Mouse (Mus musculus) left cerebral cortex, adult 18-20 months (tissue): Measurements from ENCODE around the gene Klhl7. TPM values are rescaled to one million over a fixed set of nuclear protein-coding genes. Genes with fewer than 3 reads are reported as not detected.

Source experiments
- DNase-seq, 2 experiments: peaks; one replicate each; pipeline ENCODE4 v3.0.0; 2021 to 2022; ENCODE audit warnings: low spot score in 2 of 2, mixed read lengths in 1 of 2
- total RNA-seq, 2 experiments: library from RNA; stranded (reverse); gene quantifications; 2 replicates each; pipeline ENCODE4 v1.2.3; 2021

Gene Klhl7
- total RNA-seq, 2 experiments from 2014 or later: 90.7 to 93.2 TPM

DNA sequence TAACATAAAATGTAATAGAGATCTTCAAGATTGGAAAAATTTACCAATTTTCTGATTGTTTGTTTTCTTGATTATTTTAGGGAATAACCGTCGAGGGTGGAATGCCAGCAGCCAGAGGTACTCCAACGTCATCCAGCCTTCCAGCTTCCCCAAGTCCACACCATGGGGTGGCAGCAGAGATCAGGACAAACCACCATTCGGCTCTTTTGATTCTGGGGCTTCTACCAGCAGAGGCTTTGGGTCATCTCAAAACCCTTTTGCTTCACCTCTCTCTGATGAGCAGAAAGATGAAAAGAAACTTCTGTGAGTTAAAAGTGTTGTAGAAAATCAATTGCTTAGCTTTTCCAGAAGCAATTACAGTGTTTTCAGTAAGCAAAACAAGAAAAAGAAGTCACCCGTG is 66.9 kb downstream of the Klhl7 start:
- DNase-seq: peak; percentile 20 to 37

DNA sequence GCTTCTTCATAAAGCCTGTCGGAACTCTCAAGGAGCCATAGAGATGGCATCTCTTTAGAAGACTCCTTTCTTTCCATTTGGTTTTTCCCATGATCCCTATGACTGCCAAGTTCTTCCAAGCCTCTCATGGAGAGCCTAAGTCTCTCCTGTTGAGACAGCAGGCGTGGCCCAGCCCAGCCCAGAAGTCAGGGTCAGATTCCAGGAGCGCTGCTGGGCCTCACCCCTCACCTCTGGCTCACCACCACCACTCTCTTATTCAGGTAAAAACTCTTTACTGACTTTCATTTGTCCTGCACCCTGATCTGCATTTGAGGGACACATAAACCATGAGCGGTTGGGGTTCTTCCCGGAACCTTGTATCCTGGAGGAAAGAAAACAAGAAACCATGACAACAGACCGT is 69.5 kb downstream of the Klhl7 start:
- no peak for DNase-seq

DNA sequence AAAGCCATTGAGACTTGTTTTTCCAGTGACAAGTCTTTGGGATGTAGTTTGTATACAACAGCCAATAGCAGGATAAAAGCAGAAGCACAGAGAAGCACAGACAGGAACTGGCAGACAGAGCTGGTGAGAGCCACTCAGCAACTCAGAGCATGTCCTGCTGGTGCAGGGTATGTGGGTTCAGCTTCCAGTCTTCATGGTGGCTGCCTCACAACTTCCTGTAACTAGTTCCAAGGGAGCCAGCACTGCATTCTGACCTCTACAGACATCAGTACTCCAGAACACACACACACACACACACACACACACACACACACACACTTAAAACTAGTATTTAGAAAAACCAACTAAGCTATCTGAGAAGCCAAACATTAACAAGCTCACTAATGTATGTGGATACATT is 71.7 kb downstream of the Klhl7 start:
- DNase-seq: no peak

DNA sequence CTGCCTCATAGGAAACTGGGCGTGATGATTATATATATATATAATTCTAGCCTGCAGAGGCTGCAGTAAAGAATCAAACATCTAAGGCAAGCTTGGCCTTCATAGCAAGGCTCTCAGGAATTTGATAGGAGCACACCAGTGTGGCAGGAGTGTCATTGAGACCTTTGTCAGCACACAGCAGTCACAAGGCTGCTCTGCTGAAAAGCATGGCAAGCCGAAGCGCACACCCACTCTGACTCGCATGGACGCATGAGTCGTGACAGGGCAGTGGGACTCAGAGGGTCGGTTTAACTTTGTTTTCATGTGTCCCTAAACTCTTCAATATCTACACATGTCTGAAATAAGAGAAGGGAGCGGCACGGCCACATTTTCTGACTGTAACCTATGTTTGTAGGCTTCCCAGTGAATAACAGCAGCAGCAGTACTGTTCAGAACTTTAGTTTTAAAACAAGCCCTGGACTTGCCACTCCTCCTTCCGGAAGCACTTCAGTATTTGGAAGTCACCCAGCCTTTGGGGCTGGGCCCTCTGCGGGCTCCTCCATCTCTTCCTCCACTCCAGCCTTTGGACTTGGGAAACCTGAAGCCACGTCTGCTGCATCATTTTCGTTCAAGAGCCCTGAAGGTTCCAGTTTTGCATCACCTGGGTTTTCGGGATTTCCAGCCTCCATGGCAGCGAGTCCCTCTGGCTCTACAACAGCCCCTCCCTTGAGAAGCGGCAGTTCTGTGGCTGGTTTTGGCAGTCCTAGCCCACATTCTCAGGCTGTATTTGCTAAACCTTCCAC is 81.3 kb downstream of the Klhl7 start:
- no peak for DNase-seq

DNA sequence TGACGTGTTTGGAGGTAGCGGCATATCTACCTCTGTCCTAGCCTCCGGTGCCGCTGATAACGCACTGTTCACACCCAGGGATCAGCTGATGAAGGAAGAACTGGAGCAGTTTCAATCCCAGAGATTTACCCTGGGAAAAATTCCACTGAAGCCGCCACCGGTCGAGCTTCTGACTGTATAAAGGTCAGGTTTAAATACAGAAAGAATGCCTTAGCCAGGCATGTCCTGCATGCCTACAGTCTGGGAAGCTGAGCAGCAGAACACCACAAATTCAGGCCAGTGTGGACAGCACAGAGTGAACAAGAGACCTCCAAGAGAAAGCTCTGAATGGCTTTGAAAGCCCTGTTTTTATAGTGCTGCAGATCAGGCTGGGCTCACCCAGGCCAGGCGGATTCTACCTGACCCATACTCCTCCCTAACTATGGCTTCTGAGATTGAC is 81.9 kb downstream of the Klhl7 start:
- DNase-seq: no peak

DNA sequence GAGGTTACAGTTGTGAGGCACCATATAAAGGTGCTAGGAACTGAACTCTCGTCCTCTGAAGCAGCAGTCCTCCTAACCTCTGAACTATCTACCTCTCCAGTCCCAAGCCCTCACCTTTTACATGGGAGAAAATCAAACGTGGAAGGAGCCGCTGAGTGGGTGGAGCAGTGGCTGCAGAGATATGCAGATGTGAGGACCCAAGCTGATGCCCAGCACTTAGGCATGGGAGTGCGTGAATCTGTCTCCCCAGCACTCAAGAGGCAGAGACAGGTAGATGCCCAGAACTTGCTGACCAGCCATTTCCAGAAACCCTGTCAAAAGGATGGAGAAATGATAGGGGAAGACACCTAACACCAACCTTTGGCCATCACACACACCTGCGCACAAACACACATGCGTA is 82.7 kb downstream of the Klhl7 start:
- no peak for DNase-seq

DNA sequence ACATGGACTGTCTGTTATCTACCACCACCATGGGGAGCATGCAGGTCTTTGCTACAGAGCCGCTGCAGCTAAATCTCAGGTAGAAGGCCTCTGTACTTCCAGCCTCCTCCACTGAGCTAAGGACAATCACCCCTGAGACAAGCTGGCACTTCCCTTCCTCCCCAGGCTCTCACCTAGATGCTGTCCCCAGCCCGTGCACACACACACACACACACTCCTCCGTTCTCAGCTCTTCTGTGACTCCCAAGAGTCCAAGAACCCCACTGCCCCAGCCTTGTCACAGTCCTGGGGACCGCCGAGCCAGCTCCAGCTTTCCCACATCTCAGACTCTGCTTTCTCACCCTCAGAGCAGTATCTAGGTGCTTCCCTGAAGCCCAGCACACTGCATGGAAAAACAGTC is 83.6 kb downstream of the Klhl7 start:
- DNase-seq: no peak

DNA sequence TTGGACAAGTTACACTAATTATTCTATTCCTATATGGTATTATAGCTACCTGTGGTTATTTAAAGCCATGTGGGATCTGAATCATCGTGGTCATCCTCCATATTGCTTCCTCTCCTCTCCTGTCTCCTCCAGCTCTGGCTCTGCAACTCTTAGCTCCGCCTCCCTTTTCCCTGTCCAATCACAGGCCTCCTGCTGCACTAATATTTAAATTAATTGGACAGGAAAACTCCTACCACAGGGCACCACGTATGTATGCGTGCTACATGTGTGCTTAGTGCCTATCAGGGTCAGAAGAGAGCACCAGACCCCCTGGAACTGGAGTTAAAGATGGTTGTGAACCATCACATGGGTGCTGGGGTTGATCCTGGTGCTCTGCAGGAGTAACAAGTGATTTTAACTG is 88.1 kb downstream of the Klhl7 start:
- no peak for DNase-seq

DNA sequence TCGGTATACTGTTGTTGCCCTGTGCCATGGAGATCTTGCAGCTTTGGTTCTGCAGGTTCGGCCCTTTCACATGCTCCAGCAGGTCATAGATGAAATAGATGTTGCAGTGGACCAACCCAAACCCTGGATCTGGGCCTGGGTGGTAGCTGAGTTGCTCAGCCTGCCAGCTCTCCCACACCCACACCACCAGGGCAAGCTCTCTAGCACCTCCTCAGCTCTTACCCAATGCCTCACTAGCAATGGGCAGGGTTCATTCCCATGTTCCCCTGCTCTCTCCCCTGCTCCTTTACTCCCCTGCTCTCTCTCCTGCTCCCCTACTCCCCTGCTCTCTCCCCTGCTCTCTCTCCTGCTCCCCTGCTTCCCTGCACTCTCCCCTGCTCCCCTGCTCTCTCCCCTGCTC is 91.4 kb downstream of the Klhl7 start:
- no peak for DNase-seq

DNA sequence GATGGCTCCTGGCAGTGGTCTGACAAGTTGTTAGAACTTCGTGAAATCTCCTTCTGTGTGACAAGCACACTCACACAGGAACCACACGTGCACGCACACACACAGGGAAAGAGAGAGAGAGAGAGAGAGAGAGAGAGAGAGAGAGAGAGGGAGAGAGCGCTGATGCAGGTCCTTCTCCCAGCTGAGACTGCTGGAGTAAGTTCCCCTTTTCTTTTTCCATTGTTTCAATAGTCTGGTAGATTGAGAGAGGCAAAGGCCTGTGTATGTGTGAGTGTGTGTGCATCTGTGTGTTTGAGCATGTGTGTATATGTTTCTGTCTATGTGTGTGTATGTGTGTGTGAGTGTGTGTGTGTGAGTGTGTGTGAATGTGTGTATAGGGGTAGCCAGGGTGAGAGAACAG is 100.6 kb downstream of the Klhl7 start:
- no peak for DNase-seq

DNA sequence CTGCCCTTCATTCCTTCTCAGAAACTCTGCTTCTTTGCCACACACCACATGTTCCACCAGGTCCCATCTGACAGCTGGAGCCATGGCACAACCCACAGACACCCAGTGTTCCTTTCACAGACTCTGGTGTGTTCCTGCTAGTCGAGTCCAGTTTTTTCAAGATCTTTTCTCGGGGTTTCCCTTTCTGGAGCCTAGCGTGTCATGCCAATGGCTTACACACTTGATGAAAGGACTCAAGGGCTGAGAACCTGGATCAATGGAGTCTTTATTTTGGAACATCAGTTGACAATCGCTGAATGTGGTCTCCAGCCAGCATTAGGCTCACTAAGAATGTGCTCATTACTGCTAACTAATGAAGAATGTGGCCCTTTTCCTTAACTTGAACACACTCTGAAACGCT is 102.1 kb downstream of the Klhl7 start:
- DNase-seq: no peak

DNA sequence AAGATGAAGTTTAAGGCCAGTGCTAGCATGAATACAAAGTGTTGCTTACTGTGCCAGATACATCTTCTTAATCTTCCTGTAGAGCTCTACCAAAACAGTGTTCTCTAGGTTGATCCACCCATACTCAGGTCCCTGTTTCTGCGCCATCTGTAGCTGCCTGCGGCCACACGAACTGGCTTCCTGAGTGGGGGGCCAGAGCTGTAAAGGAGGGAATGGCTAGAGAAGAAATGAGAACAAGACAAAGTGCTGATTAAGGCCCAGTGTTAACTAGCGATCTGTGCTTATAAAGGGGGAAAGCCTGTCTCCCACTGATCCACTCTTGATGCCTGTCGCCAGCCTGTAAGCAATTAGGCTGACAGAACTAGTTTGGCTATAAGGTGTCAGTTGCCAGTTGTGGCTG is 102.9 kb downstream of the Klhl7 start:
- DNase-seq: no peak

DNA sequence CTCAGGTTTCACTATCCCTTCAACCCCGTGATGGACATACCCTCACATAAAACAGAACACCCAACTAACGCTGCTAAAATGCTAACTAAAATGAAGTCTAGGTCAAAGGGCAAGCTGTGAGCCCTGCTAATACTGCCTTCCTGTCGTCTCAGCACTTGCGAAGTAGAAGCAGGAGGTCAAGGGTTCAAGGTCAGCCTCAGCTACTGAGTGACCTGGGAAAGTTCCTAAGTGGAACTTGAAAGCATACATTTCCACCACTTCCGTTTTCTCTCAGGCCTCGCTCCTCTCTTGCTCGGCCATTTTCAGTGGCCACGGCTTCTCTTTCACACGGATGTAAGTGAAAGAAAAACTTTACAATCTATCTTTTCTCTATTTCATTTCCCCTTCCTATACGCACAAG is 107.6 kb downstream of the Klhl7 start:
- no peak for DNase-seq

DNA sequence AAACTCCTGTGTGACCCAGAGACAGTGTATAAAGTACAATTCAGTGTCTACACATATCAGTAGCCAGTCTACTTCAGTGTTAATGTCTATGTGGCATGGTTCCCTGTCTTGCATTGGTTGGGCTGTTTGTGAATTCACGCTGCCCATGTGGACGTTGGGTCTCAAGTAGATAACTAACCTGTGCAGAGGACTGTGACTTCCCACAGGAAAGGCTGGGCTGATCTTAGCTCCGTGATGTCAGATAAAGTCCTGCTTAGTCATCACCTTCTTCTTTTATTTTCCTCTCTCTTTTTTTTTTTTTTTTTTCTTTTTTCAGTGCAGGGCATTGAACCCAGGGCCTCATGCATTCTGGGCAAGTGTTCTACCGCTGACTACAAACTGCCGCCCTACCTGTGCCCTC is 108.1 kb downstream of the Klhl7 start:
- no peak for DNase-seq

Other genes with a start within 250 kb of the Klhl7 start
- gene Fam126a, start 69.9 kb upstream of the Klhl7 start, total RNA-seq: 10 to 100 TPM; 15.4 to 16.6 TPM
- 10 to 100 TPM; 10.3 to 12.3 TPM for gene Nupl2, start 64.4 kb downstream of the Klhl7 start, total RNA-seq